Mouse (Mus musculus): ENCODE measurements around the gene Pax3.

Gene Pax3

GRCm38 (mm10) chr1:78198319-78198940 lies 1.5 kb upstream of the Pax3 start:
- no peak for DNase-seq

- DNase-seq: no peak
These were observed 659 bp upstream of the Pax3 start for GRCm38 (mm10) chr1:78197351-78198234.

GRCm38 (mm10) chr1:78195771-78196712 lies 892 bp downstream of the Pax3 start:
- DNase-seq: no peak

- DNase-seq: no peak
These were observed 1.8 kb downstream of the Pax3 start for GRCm38 (mm10) chr1:78195145-78195544.

- DNase-seq: no peak
These were observed 2.4 kb downstream of the Pax3 start for GRCm38 (mm10) chr1:78194381-78195047.

- DNase-seq: no peak
These were observed 3.4 kb downstream of the Pax3 start for GRCm38 (mm10) chr1:78193465-78193991.

- no peak for DNase-seq
These were observed 4.0 kb downstream of the Pax3 start for GRCm38 (mm10) chr1:78192746-78193464.

- DNase-seq: no peak
These were observed 4.7 kb downstream of the Pax3 start for GRCm38 (mm10) chr1:78192217-78192735.

- DNase-seq: no peak
These were observed 5.2 kb downstream of the Pax3 start for GRCm38 (mm10) chr1:78191761-78192160.

- DNase-seq: no peak
These were observed 5.6 kb downstream of the Pax3 start for GRCm38 (mm10) chr1:78191331-78191730.

- DNase-seq: no peak
These were observed 6.4 kb downstream of the Pax3 start for GRCm38 (mm10) chr1:78190386-78191111.

GRCm38 (mm10) chr1:78189501-78190345 lies 7.2 kb downstream of the Pax3 start:
- no peak for DNase-seq

- DNase-seq: no peak
These were observed 7.9 kb downstream of the Pax3 start for GRCm38 (mm10) chr1:78189016-78189415.

GRCm38 (mm10) chr1:78188299-78188698 lies 8.6 kb downstream of the Pax3 start:
- no peak for DNase-seq

- no peak for DNase-seq
These were observed 9.2 kb downstream of the Pax3 start for GRCm38 (mm10) chr1:78187788-78188173.

- DNase-seq: no peak
These were observed 9.7 kb downstream of the Pax3 start for GRCm38 (mm10) chr1:78187122-78187787.

- no peak for DNase-seq
These were observed 14.0 kb downstream of the Pax3 start for GRCm38 (mm10) chr1:78182954-78183353.

- no peak for DNase-seq
These were observed 15.1 kb downstream of the Pax3 start for GRCm38 (mm10) chr1:78181882-78182281.

GRCm38 (mm10) chr1:78172334-78172733 lies 24.6 kb downstream of the Pax3 start:
- no peak for DNase-seq
